Mouse (Mus musculus): ENCODE measurements around the gene Thap3.

- TF ChIP-seq CTCF (IDR thresholded peaks at IDR 0.05; ENCODE audit: low read depth, low read length) (no peak), POLR2A (IDR thresholded peaks at IDR 0.05; ENCODE audit: insufficient read depth, low read length) (no peak)
These were observed 49.6 kb upstream of the Thap3 start, which contains the start of gene Tas1r1 for GRCm38 (mm10) chr4:152038225-152038984.

All from ES-Bruce4 (cell line).